Mouse (Mus musculus) left cerebral cortex, adult 2 months (tissue): ENCODE data around the gene Traf1. TPM values are rescaled to one million over a fixed set of nuclear protein-coding genes. Genes with fewer than 3 reads are reported as not detected.

ENCODE experiments used
- DNase-seq, 2 experiments: peaks; one replicate each; pipeline ENCODE4 v3.0.0; 2021 to 2022; ENCODE audit warnings: low spot score in 2 of 2, mixed read lengths in 1 of 2; ENCODE audit errors: extremely low spot score in 1 of 2
- H3K27ac ChIP-seq: fragments of 200-600 bp; 2 replicates; pipeline ENCODE4 v1.8.1; 2022
- H3K4me3 ChIP-seq: fragments of 200-600 bp; 2 replicates; pipeline ENCODE4 v1.8.1; 2022
- CTCF ChIP-seq: fragments of 200-600 bp; IDR thresholded peaks from 2 replicates; pipeline ENCODE4 v1.8.1; 2022; ENCODE audit warnings: antibody characterized with exemption, mild to moderate bottlenecking, moderate library complexity
- intact Hi-C: fragments of 180-260 bp; cut with DNase I; formaldehyde crosslinking; loops from one replicate; pipeline ENCODE4 v1.15.1; 2025
- total RNA-seq, 2 experiments: library from RNA; stranded (reverse); gene quantifications; 2 replicates each; pipeline ENCODE4 v1.2.3; 2021

Traf1 gene
- total RNA-seq, 2 experiments from 2014 or later, result 1.3 to 1.6 TPM

DNA sequence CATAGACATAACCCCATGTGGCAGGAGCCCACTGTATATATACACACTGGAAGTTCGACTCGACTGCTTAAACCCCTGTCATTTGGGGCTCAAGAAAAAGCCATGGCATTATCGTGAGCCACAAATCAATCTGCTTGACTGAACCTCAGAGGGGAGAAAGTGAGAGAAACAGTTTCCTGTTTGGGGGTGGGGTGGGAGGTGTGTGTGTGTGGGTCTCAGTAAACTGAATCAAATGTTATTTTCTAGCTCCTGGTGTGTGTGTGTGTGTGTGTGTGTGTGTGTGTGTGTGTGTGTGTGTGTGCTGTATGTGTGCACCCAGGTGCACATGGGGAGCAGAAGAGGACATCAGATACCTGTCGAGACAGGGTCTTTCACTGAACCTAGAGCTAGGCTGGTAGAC lies 8.6 kb downstream of the Traf1 start:
- no peak for DNase-seq
- no peak for TF ChIP-seq CTCF
- Histone ChIP-seq H3K4me3 (no peak overlapping the region), H3K27ac (no peak overlapping the region)
- intact Hi-C loops, result no loop called here

DNA sequence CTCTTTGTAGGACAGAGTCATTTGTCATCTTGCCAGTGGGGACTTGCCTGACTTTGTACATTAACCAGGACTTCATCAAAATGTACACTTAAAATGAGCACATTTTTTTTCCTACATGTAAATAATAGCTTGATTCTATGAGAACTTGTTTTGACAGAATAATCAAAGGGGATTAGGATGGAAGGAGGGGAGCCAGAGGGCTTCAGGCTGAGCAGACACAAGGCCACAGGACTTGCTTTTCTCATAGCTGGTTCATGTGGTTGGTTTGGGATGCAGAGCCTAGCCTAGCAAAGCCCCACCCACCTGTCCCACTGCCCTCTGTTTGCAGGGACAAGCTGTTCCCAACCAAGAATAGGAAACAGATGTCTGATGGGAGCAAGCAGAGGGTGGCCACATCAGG lies 10.1 kb downstream of the Traf1 start:
- intact Hi-C loops, result no loop called here
- no peak for DNase-seq
- Histone ChIP-seq H3K4me3 (no peak overlapping the region), H3K27ac (no peak overlapping the region)
- TF ChIP-seq CTCF, result no peak

DNA sequence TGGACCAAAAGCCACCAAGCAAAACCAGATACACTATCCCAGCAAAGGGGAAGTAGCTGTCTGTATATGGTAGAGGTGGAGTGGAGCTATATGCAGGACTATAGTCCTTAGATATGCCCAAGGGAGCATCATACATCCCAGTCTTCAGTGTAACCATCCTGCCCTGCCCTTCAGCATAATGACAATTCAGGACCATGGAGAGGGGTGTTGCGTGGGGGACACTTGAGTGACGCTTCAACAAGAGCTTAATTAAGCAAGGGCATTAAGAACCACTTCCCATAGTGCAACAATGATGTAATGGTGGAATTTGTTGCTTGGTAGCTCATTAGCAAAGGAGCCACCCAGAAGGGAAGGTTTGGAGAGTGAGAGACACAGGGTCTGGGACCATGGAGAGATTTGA lies 12.9 kb downstream of the Traf1 start:
- TF ChIP-seq CTCF, result no peak
- intact Hi-C loops, result no loop called here

DNA sequence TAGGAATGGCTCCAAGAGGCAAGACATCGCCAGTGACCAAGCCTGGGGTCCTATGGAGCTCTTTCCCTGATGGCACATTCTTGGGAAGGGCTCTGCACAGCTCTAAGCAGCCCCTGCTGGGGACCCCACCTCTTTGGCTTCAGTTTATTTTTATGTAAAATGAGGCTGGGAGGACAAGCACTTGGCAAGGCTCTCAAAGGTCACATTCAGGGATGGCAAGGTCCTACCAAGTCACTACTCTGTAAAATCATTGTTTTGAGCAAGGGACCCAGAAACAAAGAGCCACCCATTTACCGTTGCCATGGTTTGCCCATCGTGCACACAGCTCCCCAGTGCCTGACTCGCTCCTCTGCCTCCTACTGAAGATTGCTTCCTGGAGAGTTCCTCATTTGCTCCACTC lies 15.5 kb downstream of the Traf1 start:
- Histone ChIP-seq H3K27ac (no peak overlapping the region), H3K4me3 (no peak overlapping the region)
- no peak for TF ChIP-seq CTCF
- intact Hi-C loops, result no loop called here
- no peak for DNase-seq

More for the DNA sequence above, 12.9 kb downstream of the Traf1 start:
- Histone ChIP-seq H3K27ac (no peak overlapping the region), H3K4me3 (no peak overlapping the region)
- DNase-seq, result no peak

DNA sequence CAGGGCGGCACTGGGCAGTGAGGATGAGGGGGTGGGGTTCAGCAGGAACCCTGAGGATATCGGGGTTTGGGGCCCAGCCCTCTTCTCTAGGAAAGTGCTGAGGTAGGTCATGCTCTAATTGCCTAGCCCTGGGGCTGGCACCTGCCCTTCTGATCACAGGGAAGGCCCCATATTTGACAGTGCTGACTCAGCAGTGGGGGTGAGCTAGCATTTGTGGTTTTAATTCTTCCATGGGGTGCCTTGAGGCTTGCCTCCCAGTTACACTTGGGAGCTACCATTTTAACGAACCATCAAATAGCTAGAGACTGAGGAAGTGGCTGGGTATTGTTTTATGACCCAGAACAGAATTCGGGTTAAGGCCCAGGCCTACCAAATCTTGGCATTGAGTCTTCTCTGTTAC lies 16.0 kb downstream of the Traf1 start:
- Histone ChIP-seq H3K27ac (no peak overlapping the region), H3K4me3 (no peak overlapping the region)
- TF ChIP-seq CTCF, result no peak
- no peak for DNase-seq
- intact Hi-C loops, result no loop called here

DNA sequence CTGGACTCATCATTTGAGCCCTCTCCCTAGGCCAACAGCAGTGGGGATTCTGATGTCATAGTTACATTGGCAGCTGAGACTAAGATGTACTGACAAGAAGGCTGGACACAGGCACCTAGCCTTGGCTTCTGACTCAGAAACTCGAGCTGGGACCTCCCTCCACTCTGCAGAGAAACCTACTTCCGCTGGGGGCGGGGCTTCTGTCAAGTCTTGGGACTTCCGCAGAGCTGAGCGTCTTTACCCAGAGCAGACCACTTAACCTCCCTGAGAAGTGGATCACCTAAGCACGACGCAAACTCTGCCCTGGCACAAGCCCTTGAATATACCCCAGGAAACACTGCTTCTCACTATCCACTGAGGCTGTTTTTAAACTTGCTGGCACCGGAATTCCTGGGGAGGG lies 16.8 kb downstream of the Traf1 start:
- intact Hi-C loops, result no loop called here
- Histone ChIP-seq H3K4me3 (no peak overlapping the region), H3K27ac (no peak overlapping the region)
- no peak for DNase-seq
- TF ChIP-seq CTCF, result no peak

DNA sequence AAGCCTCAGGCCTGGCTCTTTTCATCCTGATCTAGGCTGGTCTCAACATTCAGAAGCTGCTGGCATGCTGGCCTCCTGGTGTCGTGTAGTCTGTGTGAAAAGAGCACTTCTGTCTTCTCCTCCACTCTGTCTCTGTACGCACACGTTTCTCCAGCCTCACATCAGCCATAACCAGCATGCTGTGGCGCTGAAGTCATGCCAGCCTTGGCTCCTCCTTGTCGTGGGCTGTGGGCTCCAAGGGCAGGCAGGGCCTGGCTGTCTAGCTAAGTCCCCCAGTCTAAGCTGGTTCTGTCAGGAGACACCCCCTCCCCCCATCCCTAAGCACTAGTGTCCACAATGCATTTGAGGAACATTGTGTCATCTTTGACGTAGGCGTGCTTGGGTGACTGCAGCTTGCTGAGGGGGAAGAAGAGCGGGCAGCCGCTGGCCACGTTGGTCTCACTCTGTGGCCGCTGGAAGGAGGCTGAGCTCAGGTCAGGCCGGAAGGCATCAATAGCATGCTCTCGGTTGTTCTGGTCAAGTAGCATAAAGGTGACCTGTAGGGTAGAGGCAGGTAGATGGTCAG lies 17.9 kb downstream of the Traf1 start:
- TF ChIP-seq CTCF, result no peak
- no peak overlapping the region for H3K4me3 ChIP-seq
- intact Hi-C loops, result no loop called here
- no peak for DNase-seq
- no peak overlapping the region for H3K27ac ChIP-seq

DNA sequence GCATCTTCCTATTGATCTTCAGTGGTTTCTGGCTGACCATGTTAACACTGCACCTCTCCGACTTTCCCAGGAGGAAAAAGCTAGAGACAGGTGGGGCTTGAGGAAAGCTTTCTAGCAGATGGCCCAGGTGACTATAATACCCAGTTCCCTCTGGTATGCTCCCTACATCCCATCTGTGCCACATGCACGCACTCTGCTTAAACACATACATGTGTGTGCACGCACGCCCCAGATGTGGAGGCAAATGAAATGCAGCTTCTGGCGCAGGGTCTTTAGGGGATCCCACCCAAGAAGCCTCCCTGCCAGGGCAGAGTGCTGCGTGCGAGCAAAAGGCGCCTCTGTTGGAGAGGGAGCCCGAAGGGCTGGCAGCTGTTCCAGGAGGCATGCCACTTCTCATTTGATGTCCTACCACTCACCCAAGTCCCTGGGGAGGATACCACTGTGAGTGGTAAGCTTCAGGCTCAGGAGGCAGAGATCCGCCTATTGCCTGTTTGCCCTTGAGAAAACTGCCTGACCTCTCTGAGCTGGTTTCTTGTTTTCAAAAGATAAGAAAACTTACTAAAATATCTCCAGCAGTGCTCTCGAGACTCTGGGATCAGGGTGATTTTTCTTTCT lies 20.4 kb downstream of the Traf1 start:
- no peak for TF ChIP-seq CTCF
- intact Hi-C loops, result no loop called here
- Histone ChIP-seq H3K4me3 (no peak overlapping the region), H3K27ac (no peak overlapping the region)
- no peak for DNase-seq

DNA sequence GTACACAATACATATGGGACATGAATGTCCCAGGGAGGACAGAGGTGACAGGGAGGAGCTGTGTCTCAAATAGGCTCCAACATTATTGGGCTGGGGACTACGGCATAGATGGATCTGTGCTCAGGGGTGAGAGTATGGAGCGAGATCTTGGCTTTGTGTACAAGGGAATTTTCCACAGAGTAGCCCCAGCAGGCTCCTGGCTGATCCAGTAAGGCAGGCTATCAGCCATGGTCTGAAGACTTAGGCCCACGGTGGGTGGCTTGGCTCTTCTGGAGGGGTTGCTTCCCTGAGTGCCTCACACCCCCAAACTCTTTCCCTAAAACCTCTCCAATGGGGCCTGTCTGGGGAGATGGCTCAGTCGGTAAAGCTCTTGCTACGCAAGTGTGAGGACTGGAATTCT lies 21.3 kb downstream of the Traf1 start:
- H3K27ac ChIP-seq, result no peak overlapping the region
- TF ChIP-seq CTCF, result no peak
- intact Hi-C loops, result no loop called here
- DNase-seq, result no peak
- no peak overlapping the region for H3K4me3 ChIP-seq

DNA sequence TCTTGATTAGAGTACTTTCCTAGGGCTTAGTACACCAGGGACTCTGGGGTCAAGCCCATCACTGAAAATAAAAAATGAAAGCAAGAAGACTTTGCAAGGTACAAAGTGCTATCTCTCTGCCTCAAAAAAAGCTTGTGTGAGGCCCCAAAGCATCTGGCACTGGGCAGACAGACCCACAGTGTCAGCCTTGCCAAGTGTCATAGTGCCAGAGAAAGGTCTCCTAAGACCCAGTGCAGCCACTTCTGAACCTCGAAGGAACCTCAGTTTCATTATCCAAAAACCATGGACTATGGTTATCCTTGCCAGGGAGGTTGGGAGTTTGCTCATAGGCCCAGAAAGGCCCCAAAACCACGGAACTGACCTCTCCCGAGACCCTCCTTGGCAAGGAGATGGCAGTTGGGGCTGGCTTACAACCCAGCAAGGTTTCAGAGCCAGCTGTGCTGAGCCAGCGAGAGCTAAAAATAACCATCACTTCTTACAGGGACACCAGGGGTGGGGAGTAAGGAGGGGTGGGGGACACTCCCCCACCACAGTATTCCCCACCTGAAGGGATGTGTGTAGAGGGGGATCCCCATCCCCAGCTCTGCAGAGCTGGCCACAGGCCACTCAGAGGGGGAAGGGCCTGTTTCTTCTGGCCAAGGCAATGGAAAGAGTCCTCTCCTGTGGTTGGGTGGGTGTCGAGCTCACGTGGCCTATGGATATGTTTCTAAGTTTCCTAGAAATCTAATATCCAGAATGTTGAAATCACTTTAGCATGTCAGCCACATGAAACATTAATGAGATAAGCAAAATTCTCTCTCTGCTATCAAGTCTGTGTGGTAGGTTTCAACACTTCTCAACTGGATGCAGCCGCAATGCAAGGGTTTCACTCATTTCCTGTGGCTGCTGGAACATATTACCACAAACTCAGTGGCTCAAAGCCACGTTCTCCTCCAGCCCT lies 23.0 kb downstream of the Traf1 start:
- no peak overlapping the region for H3K27ac ChIP-seq
- DNase-seq, result no peak
- intact Hi-C loops, result no loop called here
- TF ChIP-seq CTCF, result no peak
- no peak overlapping the region for H3K4me3 ChIP-seq

DNA sequence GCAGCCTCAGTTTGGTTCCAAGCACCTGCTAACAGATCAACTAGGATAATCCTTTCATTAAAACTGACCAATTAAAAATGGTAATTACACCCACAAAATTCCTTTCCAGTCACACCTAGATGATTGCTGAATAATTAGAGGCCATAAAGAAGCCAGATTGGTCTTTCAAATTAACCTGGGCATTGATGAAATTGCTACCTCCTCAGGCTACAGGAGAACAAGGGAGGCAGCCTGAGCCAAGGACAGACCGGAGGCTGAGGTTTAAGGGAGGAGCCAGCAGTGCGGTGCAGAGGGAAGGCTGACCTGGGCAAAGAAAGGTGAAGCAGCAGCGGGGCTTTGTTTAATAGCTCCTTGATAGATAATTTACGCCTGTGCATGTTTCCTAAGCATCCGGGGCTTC lies 24.1 kb downstream of the Traf1 start:
- TF ChIP-seq CTCF, result no peak
- H3K4me3 ChIP-seq, result no peak overlapping the region
- no peak overlapping the region for H3K27ac ChIP-seq
- DNase-seq, result no peak
- intact Hi-C loops, result no loop called here

DNA sequence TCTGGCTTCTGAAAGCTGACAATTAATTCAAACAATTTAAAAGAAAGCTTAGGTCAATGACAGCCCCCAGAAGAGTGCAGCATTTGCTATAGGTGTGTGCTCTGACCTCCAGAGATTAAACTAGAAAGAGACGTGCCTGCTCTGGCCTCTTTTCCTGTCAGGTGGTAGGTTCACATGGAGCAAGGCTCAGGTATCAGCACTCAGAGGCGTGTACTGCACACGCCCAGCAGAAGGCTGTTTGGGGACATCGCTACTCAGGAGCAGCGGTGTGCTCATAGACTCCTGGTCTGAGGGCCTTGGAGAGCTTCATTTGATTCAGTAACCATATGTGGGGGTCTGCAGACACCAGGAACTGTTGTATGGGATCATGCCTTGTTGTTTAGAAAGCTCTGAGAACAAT lies 34.3 kb downstream of the Traf1 start:
- Histone ChIP-seq H3K27ac (no peak overlapping the region), H3K4me3 (no peak overlapping the region)
- TF ChIP-seq CTCF, result no peak
- DNase-seq, result no peak
- intact Hi-C loops, result no loop called here
